Comparison of ENCODE assay signal across 14 mouse cellular contexts in the genomic region with DNA sequence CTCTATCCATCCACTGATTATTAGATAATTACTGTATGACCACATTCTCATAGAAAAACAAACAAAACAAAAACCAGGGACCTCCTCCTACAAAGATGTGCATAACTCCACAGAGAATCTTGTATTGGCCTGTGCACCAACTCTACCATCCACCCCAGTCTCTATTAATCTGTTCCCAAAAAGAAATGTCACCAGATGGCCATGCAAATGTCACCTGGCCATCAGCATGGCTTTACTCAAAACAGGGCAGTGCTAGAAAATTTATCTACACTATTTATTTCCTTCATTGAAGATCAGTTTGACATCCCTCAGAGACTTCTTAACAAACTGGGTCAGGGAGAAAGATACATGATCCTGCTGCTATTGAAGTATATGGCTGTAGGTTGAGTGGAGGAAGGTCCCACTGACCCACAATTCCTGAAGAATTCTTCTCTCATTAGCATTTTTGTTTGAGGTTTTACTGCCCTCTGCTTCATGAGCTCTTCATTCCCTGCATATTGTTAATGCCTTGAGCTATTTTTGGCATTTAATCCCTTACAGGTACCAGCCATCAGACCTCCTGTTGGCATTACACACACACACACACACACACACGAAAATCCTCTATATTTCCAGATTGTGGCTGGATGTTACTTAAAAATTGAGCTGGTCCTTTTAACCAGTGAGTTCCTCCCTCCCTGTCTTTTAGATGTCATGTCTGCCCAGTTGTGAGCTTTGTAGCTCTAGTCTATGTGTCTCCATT.
"Had no signal": no experiment of that assay in that cellular context is flagged by ENCODE, and none has a peak within 500 bp of the region (broad histone marks: within the 10 kb centered on the region; RNA-seq: fewer than 3 reads in every experiment).

No protein-coding gene starts in this region.

- H3K4me2 ChIP-seq: limb, embryonic 13.5 days; stomach, embryonic 15.5 days had no signal

- H3K9me3 ChIP-seq: limb, embryonic 13.5 days; stomach, embryonic 15.5 days had no signal

- H3K27me3 ChIP-seq: limb, embryonic 13.5 days; stomach, embryonic 15.5 days had no signal

- H3K4me3 ChIP-seq: layer of hippocampus, adult 2 months; limb, embryonic 13.5 days; myocyte; stomach, embryonic 15.5 days had no signal

- DNase-seq: kidney, postnatal 10 days; kidney, postnatal 4 days; left cerebral cortex, postnatal 4 days; lung, adult 18-20 months; midbrain, embryonic 14.5 days; right cerebral cortex, postnatal 4 days; spleen, adult 18-20 months; thymus, adult 2 months; thymus, postnatal 25 days had no signal

- H3K27ac ChIP-seq: layer of hippocampus, adult 2 months; limb, embryonic 13.5 days; liver, embryonic 14.5 days; stomach, embryonic 15.5 days had no signal

- H3K9ac ChIP-seq: limb, embryonic 13.5 days; liver, embryonic 14.5 days; stomach, embryonic 15.5 days had no signal

- H3K36me3 ChIP-seq: limb, embryonic 13.5 days; stomach, embryonic 15.5 days had no signal

- H3K4me1 ChIP-seq: stomach, embryonic 15.5 days had no signal
